Mouse (Mus musculus) G1E-ER4 (cell line): ENCODE data around the gene Megf11. TPM values are rescaled to one million over a fixed set of nuclear protein-coding genes. Genes with fewer than 3 reads are reported as not detected.

Source experiments
- GATA1 ChIP-seq: IDR thresholded peaks from one replicate; pipeline ENCODE4 v1.8.0; 2012; ENCODE audit warnings: low read length, inconsistent platforms
- polyA plus RNA-seq: library from polyadenylated mRNA; stranded (reverse); fragments of >175 nt; gene quantifications from 2 replicates; pipeline ENCODE4 v1.2.3, GENCODE M21; 2012

Gene Megf11
- polyA plus RNA-seq, 1 experiment, result 0.12 TPM

DNA sequence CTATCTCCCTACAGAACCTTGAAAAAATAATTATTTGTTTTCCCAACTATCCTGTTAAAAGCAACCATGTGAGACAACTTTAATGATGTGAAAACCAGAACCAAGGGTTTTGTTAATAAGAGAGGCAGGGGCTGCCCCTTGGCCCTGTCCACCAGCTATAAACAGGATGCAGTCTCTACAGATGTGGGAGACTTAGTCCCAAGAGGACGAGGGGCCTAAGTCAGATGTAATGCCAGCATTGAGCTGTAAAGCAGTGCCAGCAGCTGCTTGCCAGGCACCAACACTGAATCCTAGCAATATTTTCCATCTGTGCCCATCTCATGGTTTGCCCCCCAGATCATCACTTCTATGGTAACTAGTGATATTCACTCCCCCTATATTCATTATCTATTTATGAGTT lies 357.0 kb downstream of the Megf11 start:
- TF ChIP-seq GATA1, result no peak

GRCm38 (mm10) chr9:64747735-64748134 lies 362.3 kb downstream of the Megf11 start:
- no peak for TF ChIP-seq GATA1

GRCm38 (mm10) chr9:64749314-64749713 lies 363.9 kb downstream of the Megf11 start:
- no peak for TF ChIP-seq GATA1

GRCm38 (mm10) chr9:64752575-64752974 lies 367.1 kb downstream of the Megf11 start:
- TF ChIP-seq GATA1, result no peak

- TF ChIP-seq GATA1, result no peak
Observed at GRCm38 (mm10) chr9:64758052-64758451, 372.6 kb downstream of the Megf11 start.

Other genes starting within 250 kb of the Megf11 start
- gene Zwilch, start 212.5 kb upstream of the Megf11 start, polyA plus RNA-seq, result 4.4 and 15.6 TPM in 2 replicates
- 204 and 240 TPM in 2 replicates for gene Rpl4, start 212.3 kb upstream of the Megf11 start, polyA plus RNA-seq
- gene Snapc5, start 206.4 kb upstream of the Megf11 start, polyA plus RNA-seq, result 1.3 and 2.8 TPM in 2 replicates
- not detected in 2 replicates for gene Uchl4, start 150.4 kb upstream of the Megf11 start, polyA plus RNA-seq
- 25.3 and 31.1 TPM in 2 replicates for gene Map2k1, start 132.0 kb upstream of the Megf11 start, polyA plus RNA-seq
- 1.6 and 3.3 TPM in 2 replicates for gene Tipin, start 104.0 kb upstream of the Megf11 start, polyA plus RNA-seq
- gene Dis3l, start 44.3 kb upstream of the Megf11 start, polyA plus RNA-seq, result 4.8 and 4.9 TPM in 2 replicates